Comparison of ENCODE assay signal across 13 mouse cellular contexts in the genomic region with DNA sequence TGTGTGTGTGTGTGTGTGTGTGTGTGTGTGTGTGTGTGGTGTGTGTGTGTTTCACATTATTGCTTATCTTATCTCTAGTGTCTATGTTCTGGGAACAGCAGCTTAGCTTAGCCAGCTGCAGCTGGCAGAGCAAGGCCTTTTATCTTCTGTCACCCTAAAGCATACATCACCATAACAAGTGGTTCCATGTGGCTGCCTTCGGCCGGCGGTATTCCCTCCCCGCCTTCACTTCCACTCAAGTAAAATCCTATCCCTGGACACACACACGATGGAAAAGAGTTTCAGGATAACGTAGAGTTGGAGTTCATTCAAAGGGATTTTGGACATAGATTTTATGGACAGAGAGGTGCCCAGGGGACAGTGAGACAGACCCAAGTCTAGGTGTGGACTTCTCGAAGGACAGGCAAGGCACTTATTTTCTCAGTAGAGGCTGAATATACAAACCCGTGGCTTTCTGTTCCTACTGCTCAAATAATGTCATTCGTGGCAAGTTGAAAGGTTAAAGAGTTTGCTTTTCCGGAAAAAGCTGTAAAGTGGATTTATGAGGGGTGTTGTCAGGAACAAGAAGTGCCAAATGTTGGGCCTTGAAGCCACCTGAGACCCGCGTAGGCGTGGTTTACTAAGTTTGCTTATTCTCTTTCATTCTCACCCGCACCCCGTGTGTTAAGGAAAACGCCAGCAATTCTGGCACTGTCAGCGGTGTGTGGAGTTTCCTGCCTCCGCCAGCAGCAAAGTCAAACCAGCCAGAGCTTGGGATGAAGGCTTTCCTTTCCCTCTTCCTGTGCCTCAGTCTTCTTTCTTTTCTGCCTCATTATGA. TPM values are rescaled to one million over a fixed set of nuclear protein-coding genes. Genes with fewer than 3 reads are reported as not detected.
DNase-seq lines count a peak whose midpoint lies in the region; ATAC-seq and TF ChIP-seq lines count a peak whose summit lies in the region.
"Had no signal": no experiment of that assay in that cellular context is flagged by ENCODE, and none has a peak within 500 bp of the region (broad histone marks: within the 10 kb centered on the region; RNA-seq: fewer than 3 reads in every experiment).

No protein-coding gene starts in this region.

- H3K27me3 ChIP-seq in embryonic facial prominence, embryonic 11.5 days (ENCODE audit: control insufficient read depth, insufficient read depth, low read length) = no peaks in the 10 kb centered on the region
- no peaks in the 10 kb centered on the region for H3K27me3 ChIP-seq in embryonic facial prominence, embryonic 10.5 days (replicated peaks; ENCODE audit: low read depth, poor library complexity, severe bottlenecking)
- peaks cover 19% of the 10 kb centered on the region; the same call in 1 of the 2 replicates for H3K27me3 ChIP-seq in limb, embryonic 10.5 days (ENCODE audit: low read depth, poor library complexity, severe bottlenecking)
- no peaks in the 10 kb centered on the region for H3K27me3 ChIP-seq in stomach, embryonic 16.5 days (ENCODE audit: control insufficient read depth, insufficient read depth, low read length)
- H3K27me3 ChIP-seq in hindbrain, postnatal 0 days (ENCODE audit: insufficient read depth, low read length) = no peaks in the 10 kb centered on the region

- no peaks in the 10 kb centered on the region for H3K36me3 ChIP-seq in embryonic facial prominence, embryonic 11.5 days (replicated peaks; ENCODE audit: control insufficient read depth, insufficient read depth, low read depth, low read length)
- H3K36me3 ChIP-seq in embryonic facial prominence, embryonic 10.5 days (replicated peaks) = no peaks in the 10 kb centered on the region
- no peaks in the 10 kb centered on the region for H3K36me3 ChIP-seq in limb, embryonic 10.5 days
- no peaks in the 10 kb centered on the region for H3K36me3 ChIP-seq in stomach, embryonic 16.5 days (ENCODE audit: control insufficient read depth, insufficient read depth, low read length)
- H3K36me3 ChIP-seq in hindbrain, postnatal 0 days (ENCODE audit: insufficient read depth, low read length) = no peaks in the 10 kb centered on the region

- WGBS in embryonic facial prominence, embryonic 11.5 days = 64% methylated on average over 18 of the region's 18 CpGs
- WGBS in embryonic facial prominence, embryonic 10.5 days = 68% methylated on average over 18 of the region's 18 CpGs
- WGBS in limb, embryonic 10.5 days = 16% methylated on average over 18 of the region's 18 CpGs
- 11% methylated on average over 18 of the region's 18 CpGs for WGBS in stomach, embryonic 16.5 days
- 63% methylated on average over 18 of the region's 18 CpGs for WGBS in hindbrain, postnatal 0 days

- H3K4me3 ChIP-seq in embryonic facial prominence, embryonic 11.5 days (ENCODE audit: low read depth, low read length) = no peak overlapping the region
- H3K4me3 ChIP-seq in embryonic facial prominence, embryonic 10.5 days = no peak overlapping the region
- peak overlapping the region; percentile 11 for H3K4me3 ChIP-seq in limb, embryonic 10.5 days
- no peak overlapping the region; the same call in 1 of the 2 replicates for H3K4me3 ChIP-seq in stomach, embryonic 16.5 days (replicated peaks; ENCODE audit: low read length)
- no peak overlapping the region for H3K4me3 ChIP-seq in hindbrain, postnatal 0 days (ENCODE audit: low read length)

- peak; percentile 12 for DNase-seq in embryonic facial prominence, embryonic 11.5 days (ENCODE audit: low spot score)
- DNase-seq in embryonic facial prominence, embryonic 10.5 days (ENCODE audit: low spot score) = no peak
- DNase-seq in thymus, postnatal 4 days = peak; percentile 12
- no peak for DNase-seq in thymus, postnatal 25 days
- DNase-seq in limb, embryonic 10.5 days (ENCODE audit: low spot score) = peak; percentile 61
- no peak for DNase-seq in hindbrain, postnatal 0 days (ENCODE audit: low spot score)
- no peak for DNase-seq in layer of hippocampus, postnatal 10 days (ENCODE audit: low spot score in 2 of 2)
- DNase-seq: spleen, adult 18-20 months had no signal

- H3K4me2 ChIP-seq in embryonic facial prominence, embryonic 11.5 days (ENCODE audit: low read depth, low read length) = no peak overlapping the region
- peak overlapping the region; percentile 14; the same call in 1 of the 2 replicates for H3K4me2 ChIP-seq in stomach, embryonic 16.5 days (ENCODE audit: low read depth, low read length)
- no peak overlapping the region for H3K4me2 ChIP-seq in hindbrain, postnatal 0 days (ENCODE audit: low read depth, low read length)

- no peak for ATAC-seq in embryonic facial prominence, embryonic 11.5 days (replicated peaks; ENCODE audit: insufficient number of reproducible peaks, low FRiP score, low TSS enrichment, low read depth)
- peak; percentile 58; the same call in 1 of the 2 replicates for ATAC-seq in stomach, embryonic 16.5 days (ENCODE audit: insufficient read depth, low FRiP score)
- no peak for ATAC-seq in hindbrain, postnatal 0 days

- H3K9ac ChIP-seq in embryonic facial prominence, embryonic 11.5 days (replicated peaks; ENCODE audit: low read length) = no peak overlapping the region
- 0 out of 2 replicates have a peak overlapping the region, but pooled peaks have one; percentile 7 for H3K9ac ChIP-seq in stomach, embryonic 16.5 days (ENCODE audit: low read length)
- no peak overlapping the region for H3K9ac ChIP-seq in hindbrain, postnatal 0 days (replicated peaks; ENCODE audit: low read length)

- no peaks in the 10 kb centered on the region for H3K9me3 ChIP-seq in embryonic facial prominence, embryonic 11.5 days (replicated peaks; ENCODE audit: control insufficient read depth, low read length)
- 0 out of 2 replicates have a peak, but pooled peaks cover 6% of the 10 kb centered on the region for H3K9me3 ChIP-seq in embryonic facial prominence, embryonic 10.5 days
- H3K9me3 ChIP-seq in limb, embryonic 10.5 days (replicated peaks) = 0 out of 2 replicates have a peak, but pooled peaks cover 1% of the 10 kb centered on the region
- no peaks in the 10 kb centered on the region for H3K9me3 ChIP-seq in stomach, embryonic 16.5 days (replicated peaks; ENCODE audit: control insufficient read depth, low read length)
- H3K9me3 ChIP-seq in hindbrain, postnatal 0 days (ENCODE audit: low read length) = no peaks in the 10 kb centered on the region

- no peak for TF ChIP-seq CTCF in hindbrain, postnatal 0 days (IDR thresholded peaks at IDR 0.05; ENCODE audit: low read depth)

- no peak overlapping the region for H3K27ac ChIP-seq in embryonic facial prominence, embryonic 11.5 days (replicated peaks; ENCODE audit: low read depth, low read length)
- H3K27ac ChIP-seq in embryonic facial prominence, embryonic 10.5 days (replicated peaks) = no peak overlapping the region
- H3K27ac ChIP-seq in limb, embryonic 10.5 days = peak overlapping the region; percentile 47; the same call in 1 of the 2 replicates
- H3K27ac ChIP-seq in stomach, embryonic 16.5 days (ENCODE audit: low read length) = peak overlapping the region; percentile 31; the same call in 1 of the 2 replicates
- H3K27ac ChIP-seq in hindbrain, postnatal 0 days = no peak overlapping the region

- H3K4me1 ChIP-seq in embryonic facial prominence, embryonic 11.5 days (ENCODE audit: control insufficient read depth, insufficient read depth, low read length) = no peaks in the 10 kb centered on the region
- peaks cover 4% of the 10 kb centered on the region; the same call in 1 of the 2 replicates for H3K4me1 ChIP-seq in embryonic facial prominence, embryonic 10.5 days
- H3K4me1 ChIP-seq in limb, embryonic 10.5 days = peaks cover 49% of the 10 kb centered on the region
- H3K4me1 ChIP-seq in stomach, embryonic 16.5 days (ENCODE audit: control insufficient read depth, insufficient read depth, low read length) = peaks cover 18% of the 10 kb centered on the region
- H3K4me1 ChIP-seq in hindbrain, postnatal 0 days (ENCODE audit: insufficient read depth, low read length) = no peaks in the 10 kb centered on the region

RNA-seq across cellular contexts. Expression of a gene that starts 37.3 kb away (rescaled TPM):
- 0.87 and 1.5 TPM in 2 replicates for polyA plus RNA-seq in embryonic facial prominence, embryonic 11.5 days (2014; fragmentation: Nextera tagmentation; extraction: Ambion mirVana)
- 0.34 and 0.60 TPM in 2 replicates for polyA plus RNA-seq in embryonic facial prominence, embryonic 10.5 days (2016; fragmentation: Nextera tagmentation; extraction: Ambion mirVana)
- polyA plus RNA-seq in limb, embryonic 10.5 days (2016; fragmentation: Nextera tagmentation; extraction: Ambion mirVana) = 0.15 and 0.30 TPM in 2 replicates
- polyA plus RNA-seq in stomach, embryonic 16.5 days (2015; fragmentation: Nextera tagmentation; extraction: Ambion mirVana) = 0.37 and 0.45 TPM in 2 replicates
- 0.94 TPM in 1 of 2 replicates, not detected in the other for total RNA-seq in hindbrain, postnatal 0 days (2014; rRNA removed)
- polyA plus RNA-seq in hindbrain, postnatal 0 days (2015; fragmentation: Nextera tagmentation; extraction: Ambion mirVana) = 1.1 and 1.9 TPM in 2 replicates
- total RNA-seq in layer of hippocampus, postnatal 10 days (2021) = 1 to 10 TPM in 1 of 2 experiments, under 1 TPM in 1; 0.65 to 2.1 TPM
- total RNA-seq: megakaryocyte-erythroid progenitor cell, adult 5-6 weeks had no signal

RNA-seq across cellular contexts. Expression of a gene that starts 47.8 kb away (rescaled TPM):
- not detected in 2 replicates for polyA plus RNA-seq in embryonic facial prominence, embryonic 11.5 days (2014; fragmentation: Nextera tagmentation; extraction: Ambion mirVana)
- not detected in 2 replicates for polyA plus RNA-seq in embryonic facial prominence, embryonic 10.5 days (2016; fragmentation: Nextera tagmentation; extraction: Ambion mirVana)
- not detected in 2 replicates for polyA plus RNA-seq in limb, embryonic 10.5 days (2016; fragmentation: Nextera tagmentation; extraction: Ambion mirVana)
- polyA plus RNA-seq in stomach, embryonic 16.5 days (2015; fragmentation: Nextera tagmentation; extraction: Ambion mirVana) = not detected in 2 replicates
- total RNA-seq in hindbrain, postnatal 0 days (2014; rRNA removed) = not detected in 2 replicates
- polyA plus RNA-seq in hindbrain, postnatal 0 days (2015; fragmentation: Nextera tagmentation; extraction: Ambion mirVana) = not detected in 2 replicates
- not detected for total RNA-seq in layer of hippocampus, postnatal 10 days (2021)
- total RNA-seq: left cerebral cortex, postnatal 25 days; megakaryocyte-erythroid progenitor cell, adult 5-6 weeks had no signal
- polyA plus RNA-seq: cortical plate, adult 2 months; hindbrain, embryonic 11.5 days had no signal

RNA-seq across cellular contexts. Expression of a gene that starts 50.4 kb away (rescaled TPM):
- 0.43 and 1.1 TPM in 2 replicates for polyA plus RNA-seq in embryonic facial prominence, embryonic 11.5 days (2014; fragmentation: Nextera tagmentation; extraction: Ambion mirVana)
- polyA plus RNA-seq in embryonic facial prominence, embryonic 10.5 days (2016; fragmentation: Nextera tagmentation; extraction: Ambion mirVana) = 0.26 and 0.80 TPM in 2 replicates
- polyA plus RNA-seq in limb, embryonic 10.5 days (2016; fragmentation: Nextera tagmentation; extraction: Ambion mirVana) = not detected in 2 replicates
- 0.61 and 0.80 TPM in 2 replicates for polyA plus RNA-seq in stomach, embryonic 16.5 days (2015; fragmentation: Nextera tagmentation; extraction: Ambion mirVana)
- 0.14 and 0.31 TPM in 2 replicates for total RNA-seq in hindbrain, postnatal 0 days (2014; rRNA removed)
- polyA plus RNA-seq in hindbrain, postnatal 0 days (2015; fragmentation: Nextera tagmentation; extraction: Ambion mirVana) = 0.71 and 0.76 TPM in 2 replicates
- not detected for total RNA-seq in layer of hippocampus, postnatal 10 days (2021)
- total RNA-seq: megakaryocyte-erythroid progenitor cell, adult 5-6 weeks had no signal

RNA-seq across cellular contexts. Expression of a gene that starts 51.8 kb away (rescaled TPM):
- polyA plus RNA-seq in embryonic facial prominence, embryonic 11.5 days (2014; fragmentation: Nextera tagmentation; extraction: Ambion mirVana) = not detected in 2 replicates
- polyA plus RNA-seq in embryonic facial prominence, embryonic 10.5 days (2016; fragmentation: Nextera tagmentation; extraction: Ambion mirVana) = not detected in 2 replicates
- polyA plus RNA-seq in limb, embryonic 10.5 days (2016; fragmentation: Nextera tagmentation; extraction: Ambion mirVana) = 0.20 TPM in 1 of 2 replicates, not detected in the other
- polyA plus RNA-seq in stomach, embryonic 16.5 days (2015; fragmentation: Nextera tagmentation; extraction: Ambion mirVana) = not detected in 2 replicates
- total RNA-seq in hindbrain, postnatal 0 days (2014; rRNA removed) = not detected in 2 replicates
- polyA plus RNA-seq in hindbrain, postnatal 0 days (2015; fragmentation: Nextera tagmentation; extraction: Ambion mirVana) = not detected in 2 replicates
- not detected for total RNA-seq in layer of hippocampus, postnatal 10 days (2021)
- total RNA-seq: left cerebral cortex, postnatal 25 days; megakaryocyte-erythroid progenitor cell, adult 5-6 weeks had no signal
- polyA plus RNA-seq: cortical plate, adult 2 months; hindbrain, embryonic 11.5 days had no signal

Comparison
In these comparisons a context has a peak if more than half of its experiments do, and no peak if none do; other contexts are left out.
1. DNase-seq: peak in embryonic facial prominence, embryonic 11.5 days (single experiment), thymus, postnatal 4 days (single experiment) and limb, embryonic 10.5 days (single experiment); none in embryonic facial prominence, embryonic 10.5 days (single experiment), thymus, postnatal 25 days (single experiment), hindbrain, postnatal 0 days (single experiment) and layer of hippocampus, postnatal 10 days (0 of 2).
2. H3K27ac ChIP-seq: peak in limb, embryonic 10.5 days (single experiment) and stomach, embryonic 16.5 days (single experiment); none in embryonic facial prominence, embryonic 11.5 days (single experiment), embryonic facial prominence, embryonic 10.5 days (single experiment) and hindbrain, postnatal 0 days (single experiment).